Mouse (Mus musculus): Measurements from ENCODE around the gene Abcf2.
A peak's percentile ranks its signal among the peaks of the same experiment; 100 is the strongest.

Gene Abcf2

GRCm38 (mm10) chr5:24601911-24602750 is 24.9 kb upstream of the Abcf2 start:
- peak; percentile 62 for DNase-seq (ENCODE audit: low read depth, low spot score)

- no peak for DNase-seq (ENCODE audit: low read depth, low spot score)
These were observed 24.0 kb upstream of the Abcf2 start for GRCm38 (mm10) chr5:24601071-24601835.

DNA sequence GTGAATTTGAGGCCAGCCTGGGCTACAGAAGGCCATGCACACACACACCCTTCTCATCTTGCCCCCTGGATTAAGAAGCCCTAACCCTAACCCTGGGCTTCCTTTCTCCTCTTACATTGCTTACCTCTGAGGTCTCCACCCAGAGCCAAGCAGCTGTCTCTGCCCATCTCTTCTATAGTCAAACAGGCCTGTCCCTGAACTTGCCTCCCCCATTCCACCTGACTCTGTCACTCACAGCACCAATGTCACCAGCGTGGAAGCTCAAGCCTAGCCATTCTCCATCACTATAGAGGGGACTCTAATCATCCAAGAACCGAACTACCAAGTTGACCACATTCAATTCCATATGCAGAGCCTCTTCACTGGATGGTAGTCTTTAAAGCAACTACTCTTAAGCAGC is 23.0 kb upstream of the Abcf2 start:
- DNase-seq (ENCODE audit: low read depth, low spot score): no peak

DNA sequence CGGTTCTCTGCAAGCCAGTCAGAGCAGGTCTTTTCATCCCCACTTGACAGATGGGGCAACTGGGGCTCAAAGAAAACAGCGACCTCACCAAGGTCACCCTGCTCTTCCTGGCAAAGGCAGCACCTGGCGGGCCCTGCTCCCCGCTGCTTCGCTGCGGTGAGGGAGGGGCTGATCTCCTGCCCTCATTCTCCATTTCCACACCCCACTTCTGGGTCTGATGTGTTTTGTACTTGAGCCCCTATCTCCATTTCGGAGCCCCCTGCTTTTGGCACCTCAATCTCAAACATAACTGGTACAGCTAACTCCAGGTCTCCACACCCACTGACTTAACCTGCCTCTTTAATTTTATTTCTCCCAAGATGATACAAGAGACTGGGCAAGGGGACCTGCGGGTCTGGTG is 21.9 kb upstream of the Abcf2 start:
- DNase-seq (ENCODE audit: low read depth, low spot score): no peak

- peak; percentile 69 for DNase-seq (ENCODE audit: low read depth, low spot score)
These were observed 21.3 kb upstream of the Abcf2 start for GRCm38 (mm10) chr5:24598570-24599006.

DNA sequence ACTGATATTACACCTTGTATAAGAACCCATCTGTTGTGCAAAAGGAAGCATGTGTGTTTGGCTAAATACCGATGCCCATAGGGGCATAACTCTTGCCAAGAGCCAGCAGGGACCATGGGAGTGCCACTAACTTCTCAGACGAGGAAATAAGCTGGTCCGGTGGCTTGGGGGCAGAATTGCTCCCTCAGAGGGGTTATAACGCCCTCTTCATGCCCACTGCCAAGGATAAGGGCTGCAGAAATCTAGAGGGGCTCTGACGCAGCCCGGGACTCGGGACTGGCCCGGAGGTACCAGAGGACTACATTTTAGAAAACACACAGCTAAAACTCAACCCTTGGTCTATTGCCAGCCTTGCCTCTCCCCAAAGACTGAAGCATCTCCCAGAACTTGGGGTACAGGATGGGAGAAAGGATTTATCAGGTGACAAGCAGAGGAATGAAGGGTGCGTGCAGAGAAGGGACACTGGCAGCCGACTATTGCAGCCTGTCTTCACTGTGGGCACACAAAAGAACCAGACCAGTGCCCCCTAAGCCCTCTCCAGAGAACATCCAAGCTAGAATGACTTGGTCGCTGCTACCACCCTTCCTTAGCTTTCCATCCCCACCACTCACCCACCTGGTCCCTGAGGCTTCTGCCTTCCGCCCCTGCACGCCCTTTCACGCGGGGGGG is 20.8 kb upstream of the Abcf2 start:
- DNase-seq (ENCODE audit: low read depth, low spot score): no peak

- peak; percentile 87 for DNase-seq (ENCODE audit: low read depth, low spot score)
These were observed 20.0 kb upstream of the Abcf2 start for GRCm38 (mm10) chr5:24597221-24597728.

- DNase-seq (ENCODE audit: low read depth, low spot score): peak; percentile 72
These were observed 19.4 kb upstream of the Abcf2 start for GRCm38 (mm10) chr5:24596519-24597171.

- no peak for DNase-seq (ENCODE audit: low read depth, low spot score)
These were observed 18.6 kb upstream of the Abcf2 start for GRCm38 (mm10) chr5:24595786-24596380.

GRCm38 (mm10) chr5:24595261-24595660 is 18.0 kb upstream of the Abcf2 start:
- no peak for DNase-seq (ENCODE audit: low read depth, low spot score)

DNA sequence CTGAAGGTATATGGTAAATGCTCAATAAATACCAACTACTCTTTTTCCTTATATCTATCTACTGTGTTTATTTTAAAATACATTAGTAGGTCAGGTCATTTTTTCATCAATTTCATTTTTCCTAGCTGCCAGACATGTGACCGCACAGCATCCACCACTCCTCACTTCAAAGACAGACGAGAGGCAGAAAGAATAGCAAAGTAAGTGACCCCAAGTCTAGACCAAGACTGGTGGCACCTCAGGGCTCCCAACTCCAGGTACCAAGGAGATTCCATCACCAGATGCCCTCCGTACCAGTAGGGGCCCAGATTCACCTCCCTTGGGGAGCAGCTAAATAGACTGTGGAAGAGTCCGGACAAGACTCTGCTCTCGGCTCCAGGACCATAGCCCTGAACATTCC is 17.1 kb upstream of the Abcf2 start:
- no peak for DNase-seq (ENCODE audit: low read depth, low spot score)

- no peak for DNase-seq (ENCODE audit: low read depth, low spot score)
These were observed 16.7 kb upstream of the Abcf2 start for GRCm38 (mm10) chr5:24593928-24594327.

- no peak for DNase-seq (ENCODE audit: low read depth, low spot score)
These were observed 16.0 kb upstream of the Abcf2 start for GRCm38 (mm10) chr5:24593230-24593629.

GRCm38 (mm10) chr5:24592471-24593160 is 15.3 kb upstream of the Abcf2 start:
- no peak for DNase-seq (ENCODE audit: low read depth, low spot score)

DNA sequence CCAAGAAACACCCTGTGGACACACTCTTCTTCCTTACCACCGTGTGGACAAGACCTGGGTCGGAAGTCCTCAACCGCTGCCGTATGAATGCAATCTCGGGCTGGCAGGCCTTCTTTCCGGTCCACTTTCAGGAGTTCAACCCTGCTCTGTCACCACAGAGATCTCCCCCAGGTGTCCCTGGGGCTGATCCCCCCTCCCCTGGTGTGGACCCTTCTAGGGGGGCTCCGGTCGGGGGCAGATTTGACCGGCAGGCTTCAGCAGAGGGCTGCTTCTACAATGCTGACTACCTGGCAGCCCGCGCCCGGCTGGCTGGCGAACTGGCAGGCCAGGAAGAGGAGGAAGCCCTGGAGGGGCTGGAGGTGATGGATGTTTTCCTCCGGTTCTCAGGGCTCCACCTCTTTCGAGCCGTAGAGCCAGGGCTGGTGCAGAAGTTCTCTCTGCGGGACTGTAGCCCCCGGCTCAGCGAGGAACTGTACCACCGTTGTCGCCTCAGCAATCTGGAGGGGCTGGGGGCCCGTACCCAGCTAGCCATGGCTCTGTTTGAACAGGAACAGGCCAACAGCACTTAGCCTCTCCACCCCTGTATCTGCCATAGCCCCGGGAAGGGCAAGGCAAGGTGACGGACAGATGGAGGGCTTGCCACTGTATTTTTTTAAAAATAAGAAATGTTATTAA is 14.7 kb upstream of the Abcf2 start:
- no peak for DNase-seq (ENCODE audit: low read depth, low spot score)

- no peak for DNase-seq (ENCODE audit: low read depth, low spot score)
These were observed 14.0 kb upstream of the Abcf2 start for GRCm38 (mm10) chr5:24591268-24591721.

- no peak for DNase-seq (ENCODE audit: low read depth, low spot score)
These were observed 12.5 kb upstream of the Abcf2 start for GRCm38 (mm10) chr5:24589511-24590500.

DNA sequence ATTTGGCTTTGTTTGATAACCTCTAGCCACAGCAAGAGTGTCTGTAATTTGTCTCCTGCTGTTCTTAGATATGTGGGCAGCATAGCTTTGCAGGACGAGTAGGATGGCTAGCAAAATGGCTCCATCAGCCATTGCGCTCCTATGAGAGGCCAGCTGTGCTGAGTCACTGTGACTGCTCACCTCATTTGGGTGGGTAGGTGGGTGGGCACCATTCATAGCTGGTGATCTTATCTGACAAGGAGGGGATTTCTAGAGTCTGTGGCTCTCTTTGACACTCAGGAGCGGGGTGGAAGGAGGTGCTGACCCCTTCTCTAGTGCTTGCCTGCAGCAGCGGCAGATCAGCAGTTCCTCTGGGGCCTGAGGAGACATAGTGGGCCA is 9.9 kb upstream of the Abcf2 start:
- no peak for DNase-seq (ENCODE audit: low read depth, low spot score)
